Mouse (Mus musculus): ENCODE results near the gene Tcerg1l.

Tcerg1l gene

GRCm38 (mm10) chr7:138365519-138365918 lies 32.0 kb downstream of the Tcerg1l start:
- in situ Hi-C loops (cut with MboI; ENCODE audit: low sequenced_read_pairs), result no loop called here

- in situ Hi-C loops (cut with MboI; ENCODE audit: low sequenced_read_pairs), result no loop called here
These were observed 40.1 kb downstream of the Tcerg1l start for GRCm38 (mm10) chr7:138357475-138357874.

- in situ Hi-C loops (cut with MboI; ENCODE audit: low sequenced_read_pairs), result no loop called here
These were observed 40.7 kb downstream of the Tcerg1l start for GRCm38 (mm10) chr7:138356655-138357449.

GRCm38 (mm10) chr7:138345451-138345850 lies 52.1 kb downstream of the Tcerg1l start:
- in situ Hi-C loops (cut with MboI; ENCODE audit: low sequenced_read_pairs), result no loop called here

- in situ Hi-C loops (cut with MboI; ENCODE audit: low sequenced_read_pairs), result no loop called here
These were observed 59.1 kb downstream of the Tcerg1l start for GRCm38 (mm10) chr7:138338451-138338850.

- in situ Hi-C loops (cut with MboI; ENCODE audit: low sequenced_read_pairs), result no loop called here
These were observed 59.6 kb downstream of the Tcerg1l start for GRCm38 (mm10) chr7:138337946-138338345.

GRCm38 (mm10) chr7:138332504-138333168 lies 64.9 kb downstream of the Tcerg1l start:
- in situ Hi-C loops (cut with MboI; ENCODE audit: low sequenced_read_pairs), result no loop called here

- in situ Hi-C loops (cut with MboI; ENCODE audit: low sequenced_read_pairs), result no loop called here
These were observed 66.3 kb downstream of the Tcerg1l start for GRCm38 (mm10) chr7:138331266-138331665.

- in situ Hi-C loops (cut with MboI; ENCODE audit: low sequenced_read_pairs), result no loop called here
These were observed 68.9 kb downstream of the Tcerg1l start for GRCm38 (mm10) chr7:138328637-138329036.

- in situ Hi-C loops (cut with MboI; ENCODE audit: low sequenced_read_pairs), result no loop called here
These were observed 70.8 kb downstream of the Tcerg1l start for GRCm38 (mm10) chr7:138326760-138327159.

- in situ Hi-C loops (cut with MboI; ENCODE audit: low sequenced_read_pairs), result no loop called here
These were observed 83.8 kb downstream of the Tcerg1l start for GRCm38 (mm10) chr7:138313733-138314132.

GRCm38 (mm10) chr7:138306126-138306525 lies 91.4 kb downstream of the Tcerg1l start:
- in situ Hi-C loops (cut with MboI; ENCODE audit: low sequenced_read_pairs), result no loop called here

GRCm38 (mm10) chr7:138284790-138285189 lies 112.7 kb downstream of the Tcerg1l start:
- in situ Hi-C loops (cut with MboI; ENCODE audit: low sequenced_read_pairs), result no loop called here

- in situ Hi-C loops (cut with MboI; ENCODE audit: low sequenced_read_pairs), result no loop called here
These were observed 122.3 kb downstream of the Tcerg1l start for GRCm38 (mm10) chr7:138275263-138275662.

- in situ Hi-C loops (cut with MboI; ENCODE audit: low sequenced_read_pairs), result no loop called here
These were observed 126.2 kb downstream of the Tcerg1l start for GRCm38 (mm10) chr7:138271328-138271727.

GRCm38 (mm10) chr7:138269386-138269785 lies 128.1 kb downstream of the Tcerg1l start:
- in situ Hi-C loops (cut with MboI; ENCODE audit: low sequenced_read_pairs), result no loop called here

- in situ Hi-C loops (cut with MboI; ENCODE audit: low sequenced_read_pairs), result no loop called here
These were observed 129.4 kb downstream of the Tcerg1l start for GRCm38 (mm10) chr7:138267976-138268646.

GRCm38 (mm10) chr7:138248612-138249011 lies 148.9 kb downstream of the Tcerg1l start:
- in situ Hi-C loops (cut with MboI; ENCODE audit: low sequenced_read_pairs), result no loop called here

GRCm38 (mm10) chr7:138248176-138248575 lies 149.4 kb downstream of the Tcerg1l start:
- in situ Hi-C loops (cut with MboI; ENCODE audit: low sequenced_read_pairs), result no loop called here

- in situ Hi-C loops (cut with MboI; ENCODE audit: low sequenced_read_pairs), result no loop called here
These were observed 150.8 kb downstream of the Tcerg1l start for GRCm38 (mm10) chr7:138246684-138247083.

- in situ Hi-C loops (cut with MboI; ENCODE audit: low sequenced_read_pairs), result no loop called here
These were observed 155.3 kb downstream of the Tcerg1l start for GRCm38 (mm10) chr7:138242229-138242628.
